Mouse (Mus musculus) cerebellum, adult 8-10 months (tissue): Measurements from ENCODE around the gene Dkk3.
"Not testable (repeated sequence)": the region's sequence is repeated elsewhere in the genome, so short reads cannot be mapped to it uniquely, and the experiment has no call there.

Experiments
- DNase-seq: peaks from one replicate; pipeline ENCODE4 v3.0.0; 2022

Gene Dkk3

GRCm38 (mm10) chr7:112127085-112127637, 31.7 kb downstream of the Dkk3 start:
- no peak for DNase-seq

DNA sequence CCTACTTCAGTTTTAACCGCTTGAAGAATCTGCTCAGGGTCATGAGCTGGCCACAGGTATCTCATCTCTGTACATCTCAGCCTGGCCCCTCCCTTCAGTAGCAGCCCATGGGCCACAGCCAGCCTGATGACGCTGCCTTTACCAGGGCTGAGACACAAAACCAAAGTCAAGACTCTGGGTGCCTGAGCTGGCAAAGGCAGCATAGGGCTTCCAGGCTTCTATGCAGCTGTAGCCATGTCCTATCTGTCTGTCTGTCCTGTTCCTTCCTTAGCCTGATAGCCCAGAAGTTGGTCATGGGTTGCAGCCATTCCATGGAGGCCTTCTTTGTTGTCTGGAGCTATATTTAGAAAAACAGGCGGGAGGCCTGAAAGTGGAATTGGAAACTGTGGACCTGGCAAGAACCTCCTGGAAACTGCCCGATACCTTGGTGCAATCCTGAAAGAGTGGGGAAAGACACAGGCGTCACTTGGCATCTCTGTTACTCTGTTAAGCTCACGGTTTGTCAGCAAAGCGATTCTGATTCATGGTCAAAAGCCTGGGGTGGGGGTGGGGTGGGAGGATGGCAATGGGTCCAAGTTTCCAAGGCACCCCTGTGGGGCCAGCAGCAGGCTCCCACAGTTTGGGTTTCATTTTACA, 33.1 kb downstream of the Dkk3 start:
- peak; percentile 44 for DNase-seq

GRCm38 (mm10) chr7:112123612-112124011, 35.2 kb downstream of the Dkk3 start:
- no peak for DNase-seq

DNA sequence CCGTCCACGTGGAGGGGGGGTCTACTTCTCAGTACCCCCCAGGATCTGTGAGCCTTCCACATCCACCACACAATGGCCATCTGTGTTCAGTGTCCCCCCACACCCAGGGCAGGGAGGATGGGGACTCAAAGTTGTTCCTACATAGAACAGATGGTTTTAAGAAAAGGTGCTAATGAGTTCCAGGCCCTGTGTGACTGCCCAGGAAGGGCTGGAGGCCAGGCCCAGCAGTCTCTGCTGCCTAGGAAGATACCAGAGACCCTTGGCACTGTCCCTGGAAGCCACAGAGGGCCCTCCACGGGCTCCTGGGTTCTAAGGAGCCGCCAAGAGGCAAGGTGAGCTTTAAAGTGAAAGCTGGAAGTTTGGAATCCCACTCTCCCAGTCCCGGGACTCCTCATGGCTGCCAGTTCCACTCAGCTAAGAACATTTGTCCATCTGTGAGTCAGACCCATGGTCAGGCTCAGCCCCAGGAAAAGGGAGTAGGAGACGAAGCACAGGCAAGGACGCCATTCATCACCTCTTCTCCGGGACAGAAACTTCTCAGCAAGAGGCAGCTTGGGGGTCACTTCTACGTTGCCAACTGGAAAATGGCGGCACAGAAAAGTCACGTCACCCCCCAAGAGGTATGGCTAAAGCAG, 36.9 kb downstream of the Dkk3 start:
- DNase-seq, result peak; percentile 81

- DNase-seq, result peak; percentile 61
Observed at GRCm38 (mm10) chr7:112120861-112121810, 37.7 kb downstream of the Dkk3 start.

- DNase-seq, result no peak
Observed at GRCm38 (mm10) chr7:112119248-112119647, 39.6 kb downstream of the Dkk3 start.

- no peak for DNase-seq
Observed at GRCm38 (mm10) chr7:112118086-112118485, 40.8 kb downstream of the Dkk3 start.

GRCm38 (mm10) chr7:112117501-112117900, 41.4 kb downstream of the Dkk3 start:
- no peak for DNase-seq

DNA sequence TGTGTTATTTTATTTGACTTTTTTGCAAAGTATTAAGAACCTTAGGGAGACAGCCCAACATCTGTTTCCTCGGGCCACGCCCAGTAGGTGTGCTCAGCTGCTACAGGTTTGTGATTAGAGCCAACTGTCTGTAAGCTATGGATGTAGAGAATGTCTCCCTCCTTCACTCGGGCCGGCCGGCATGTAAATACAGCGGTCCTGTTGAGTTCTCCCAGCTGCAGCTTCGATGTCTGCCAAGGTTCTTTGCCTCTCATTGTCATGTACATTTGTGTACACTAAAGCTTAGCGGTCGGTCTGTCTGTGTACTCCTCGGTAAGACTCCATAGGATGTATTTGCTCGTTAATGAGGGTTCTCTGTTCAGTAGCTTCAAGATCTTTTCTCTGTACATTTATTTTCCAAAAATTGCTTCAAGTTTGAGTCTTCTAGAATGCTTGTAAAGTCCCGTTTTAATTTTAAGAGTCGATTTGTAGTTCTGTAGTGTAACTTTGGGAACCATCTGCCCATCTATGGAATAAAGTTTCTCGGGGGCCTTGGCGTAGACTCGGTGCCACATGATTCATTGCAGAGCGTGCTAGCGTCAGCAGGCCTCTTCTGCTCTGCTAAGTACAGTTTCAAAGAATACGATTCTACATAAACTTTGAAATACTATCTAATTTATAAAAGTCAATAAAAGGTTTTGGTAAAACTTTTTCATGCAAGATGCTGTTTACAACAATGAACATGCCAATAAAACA, 48.1 kb downstream of the Dkk3 start:
- DNase-seq, result no peak

GRCm38 (mm10) chr7:112108757-112109156, 50.1 kb downstream of the Dkk3 start:
- DNase-seq, result no peak

- no peak for DNase-seq
Observed at GRCm38 (mm10) chr7:112103816-112104215, 55.0 kb downstream of the Dkk3 start.

DNA sequence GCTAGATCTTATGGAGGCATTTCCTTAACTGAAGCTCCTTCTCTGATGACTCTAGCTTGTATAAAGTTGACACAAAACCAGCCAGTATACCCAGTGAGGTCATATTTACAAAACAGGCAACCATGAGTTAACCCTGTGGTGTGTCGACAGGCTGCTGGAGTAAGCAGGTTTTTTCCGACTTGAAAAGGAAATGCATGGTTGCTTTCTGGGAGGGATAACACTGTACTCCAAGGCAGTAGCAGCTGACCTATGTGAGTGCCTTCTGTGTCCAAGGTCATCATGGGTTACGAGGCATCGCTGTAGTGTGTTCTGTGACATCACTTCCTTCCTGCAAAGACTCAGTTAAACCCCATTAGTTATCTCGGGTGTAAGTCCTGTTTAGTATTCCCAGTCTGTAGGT, 55.9 kb downstream of the Dkk3 start:
- no peak for DNase-seq

- DNase-seq, result no peak
Observed at GRCm38 (mm10) chr7:112100887-112101286, 58.0 kb downstream of the Dkk3 start.

GRCm38 (mm10) chr7:112094923-112095322, 63.9 kb downstream of the Dkk3 start:
- DNase-seq, result not testable (repeated sequence)

DNA sequence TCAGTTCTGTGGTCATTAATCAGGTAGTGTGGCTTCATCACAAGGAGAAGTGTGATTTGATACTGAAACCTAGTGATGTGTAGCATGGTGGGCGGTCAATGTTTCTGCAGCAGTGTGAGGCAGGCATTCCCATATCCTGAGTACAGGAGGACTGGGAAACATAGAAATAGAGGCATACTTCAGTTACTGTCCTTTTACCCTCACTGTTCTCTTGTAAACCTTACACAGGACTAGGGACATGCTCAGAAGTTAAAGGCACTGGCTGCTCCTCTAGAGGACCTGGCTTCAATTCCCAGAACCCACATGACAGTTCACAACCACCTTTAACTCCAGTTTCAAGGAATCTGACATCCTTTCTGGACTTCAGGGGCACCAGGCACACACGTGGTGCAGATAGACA, 72.7 kb downstream of the Dkk3 start:
- DNase-seq, result no peak

DNA sequence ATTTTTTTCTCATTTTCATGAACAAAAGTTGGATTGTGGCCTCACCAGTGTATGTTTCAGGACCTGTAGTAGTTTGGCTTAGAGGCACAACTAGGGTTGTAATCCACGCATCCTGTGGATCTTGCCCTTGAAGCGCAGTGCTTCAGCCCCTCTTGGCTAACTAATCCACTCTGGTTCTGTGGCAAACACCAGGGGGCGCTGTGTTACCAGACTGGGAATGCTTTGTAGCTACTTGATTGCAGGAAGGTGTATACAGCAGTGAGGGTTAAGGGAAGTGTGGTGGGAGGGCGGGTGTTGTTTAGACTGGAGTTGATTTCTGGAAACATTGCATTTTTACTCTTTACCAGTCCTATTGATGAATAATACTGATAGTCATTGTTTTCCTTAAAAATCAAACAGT, 73.8 kb downstream of the Dkk3 start:
- DNase-seq, result peak; percentile 89

DNA sequence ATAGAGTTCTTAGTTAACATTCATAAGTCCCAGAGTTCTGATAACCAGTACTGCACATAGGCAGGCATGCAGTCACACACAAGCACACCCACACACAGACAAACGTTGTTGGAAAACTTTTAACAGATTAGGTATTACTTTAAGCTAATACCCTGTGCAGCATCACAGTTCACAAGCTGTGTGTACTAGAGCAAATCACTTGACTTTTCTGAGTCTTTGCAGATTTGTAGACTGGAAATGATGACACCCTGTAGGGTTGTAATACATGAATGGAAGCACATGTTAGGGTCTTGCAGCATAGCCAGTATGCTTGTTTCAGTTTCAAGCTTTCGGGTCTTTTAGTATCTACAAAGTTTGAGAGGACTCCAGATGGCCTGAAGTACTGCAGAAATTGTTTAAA, 74.6 kb downstream of the Dkk3 start:
- no peak for DNase-seq

DNA sequence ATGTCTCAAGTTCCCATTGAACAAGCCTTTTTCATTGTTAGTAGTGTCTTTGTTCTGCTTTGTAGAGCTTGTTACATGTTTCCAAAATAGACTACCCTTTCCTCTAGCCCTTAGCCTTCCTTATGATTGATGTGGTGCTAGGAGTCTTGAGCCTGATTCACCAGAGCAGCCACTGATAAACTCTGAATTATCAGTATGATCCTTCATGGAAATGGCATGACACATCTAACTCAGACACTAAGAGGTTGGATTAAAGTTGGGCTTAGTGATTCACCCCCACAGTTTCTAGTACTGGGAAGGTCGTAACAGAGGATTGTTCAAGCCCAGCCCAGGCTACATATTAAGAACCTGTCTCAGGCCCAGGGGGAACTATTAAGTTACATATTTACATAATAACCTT, 76.2 kb downstream of the Dkk3 start:
- no peak for DNase-seq

DNA sequence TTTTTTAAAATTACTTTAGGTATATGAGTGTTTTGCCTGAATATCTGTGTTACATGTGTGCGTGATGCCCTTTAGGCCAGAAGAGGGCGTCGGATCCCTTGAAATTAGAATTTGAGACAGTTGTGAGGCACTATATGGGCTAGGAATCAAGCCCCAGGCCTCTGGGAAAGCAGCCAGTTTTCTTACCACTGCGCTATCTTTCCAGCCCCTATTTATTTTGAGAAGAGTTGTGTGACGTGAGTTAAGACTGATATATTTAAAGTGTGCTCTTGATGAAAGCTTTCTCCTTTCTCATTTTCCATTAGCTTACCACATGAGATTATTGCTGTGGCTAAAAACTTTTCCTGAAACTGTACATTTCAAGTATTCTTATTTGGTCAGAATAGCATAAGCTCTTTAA, 84.0 kb downstream of the Dkk3 start:
- no peak for DNase-seq
